8 mouse cellular contexts compared by ENCODE assay signal in genomic region chrX:59134166-59134861, GRCm38 (mm10).
DNase-seq lines count a peak whose midpoint lies in the region; ATAC-seq and TF ChIP-seq lines count a peak whose summit lies in the region.

No protein-coding gene starts in this region.

- H3K9ac ChIP-seq in midbrain, embryonic 15.5 days: peak overlapping the region; percentile 43

- peak overlapping the region; percentile 55 for H3K4me2 ChIP-seq in midbrain, embryonic 15.5 days

- no peak for TF ChIP-seq POLR2A in embryonic fibroblast, embryonic 13.5 days (IDR thresholded peaks at IDR 0.05; ENCODE audit: low read depth, low read length)

- WGBS in hindbrain, embryonic 10.5 days: 20% methylated on average over 68 of the region's 75 CpGs
- WGBS in midbrain, embryonic 15.5 days: 27% methylated on average over 72 of the region's 75 CpGs

- no peaks in the 10 kb centered on the region for H3K9me3 ChIP-seq in hindbrain, embryonic 10.5 days
- no peaks in the 10 kb centered on the region for H3K9me3 ChIP-seq in midbrain, embryonic 15.5 days

- H3K27ac ChIP-seq in embryonic fibroblast, embryonic 13.5 days (ENCODE audit: insufficient read depth, low read length): no peak overlapping the region
- H3K27ac ChIP-seq in hindbrain, embryonic 10.5 days: peak overlapping the region; percentile 85
- H3K27ac ChIP-seq in midbrain, embryonic 15.5 days: peak overlapping the region; percentile 30; the same call in 1 of the 2 replicates

- H3K4me1 ChIP-seq in embryonic fibroblast, embryonic 13.5 days (ENCODE audit: control insufficient read depth, insufficient read depth, low read length): peaks cover 2% of the 10 kb centered on the region; the same call in 1 of the 2 replicates
- H3K4me1 ChIP-seq in hindbrain, embryonic 10.5 days (replicated peaks): no peaks in the 10 kb centered on the region
- no peaks in the 10 kb centered on the region for H3K4me1 ChIP-seq in midbrain, embryonic 15.5 days

- peak; percentile 83 for ATAC-seq in midbrain, embryonic 15.5 days (replicated peaks)

- peak; percentile 5 to 31 for DNase-seq in adrenal gland, adult (ENCODE audit: inconsistent age in 2 of 2, low spot score in 1 of 2)
- no peak for DNase-seq in adrenal gland, adult 2 months
- peak; percentile 22 for DNase-seq in adrenal gland, postnatal 14 days
- DNase-seq in hindbrain, embryonic 10.5 days (ENCODE audit: low spot score): peak; percentile 61
- DNase-seq in left cerebral cortex, adult 11 months (ENCODE audit: low spot score): peak; percentile 5
- DNase-seq in splenic B cell, adult 2 months (ENCODE audit: low read depth, low spot score): peak; percentile 5

- H3K27me3 ChIP-seq in hindbrain, embryonic 10.5 days (ENCODE audit: insufficient read depth, poor library complexity, severe bottlenecking): peaks cover 10% of the 10 kb centered on the region; the same call in 1 of the 2 replicates
- no peaks in the 10 kb centered on the region; the same call in 1 of the 2 replicates for H3K27me3 ChIP-seq in midbrain, embryonic 15.5 days (replicated peaks)
- H3K27me3 ChIP-seq in splenic B cell, adult 2 months (ENCODE audit: control insufficient read depth, insufficient read depth, low read length, poor library complexity, severe bottlenecking): no peaks in the 10 kb centered on the region

- no peak for TF ChIP-seq CTCF in embryonic fibroblast, embryonic 13.5 days (IDR thresholded peaks at IDR 0.05; ENCODE audit: borderline replicate concordance, insufficient read depth, low read length)

- no peaks in the 10 kb centered on the region for H3K36me3 ChIP-seq in hindbrain, embryonic 10.5 days
- H3K36me3 ChIP-seq in midbrain, embryonic 15.5 days (replicated peaks): no peaks in the 10 kb centered on the region
- H3K36me3 ChIP-seq in splenic B cell, adult 2 months (ENCODE audit: control insufficient read depth, insufficient read depth, low read length, poor library complexity, severe bottlenecking): no peaks in the 10 kb centered on the region

- peak overlapping the region; percentile 51 for H3K4me3 ChIP-seq in embryonic fibroblast, embryonic 13.5 days (ENCODE audit: insufficient read depth, low read length)
- peak overlapping the region; percentile 64 for H3K4me3 ChIP-seq in hindbrain, embryonic 10.5 days
- H3K4me3 ChIP-seq in midbrain, embryonic 15.5 days: peak overlapping the region; percentile 60
